8 mouse cellular contexts compared by ENCODE assay signal in genomic region chr3:95894317-95895160, GRCm38 (mm10). TPM values are rescaled to one million over a fixed set of nuclear protein-coding genes. Genes with fewer than 3 reads are reported as not detected.
A peak's percentile ranks its signal among the peaks of the same experiment; 100 is the strongest.
DNase-seq lines count a peak whose midpoint lies in the region; ATAC-seq lines count a peak whose summit lies in the region.

No protein-coding gene starts in this region.

- no peaks in the 10 kb centered on the region for H3K36me3 ChIP-seq in embryonic facial prominence, embryonic 11.5 days (replicated peaks; ENCODE audit: control insufficient read depth, insufficient read depth, low read depth, low read length)
- H3K36me3 ChIP-seq in heart, embryonic 12.5 days: peaks cover 19% of the 10 kb centered on the region; the same call in 1 of the 2 replicates
- peaks cover 18% of the 10 kb centered on the region for H3K36me3 ChIP-seq in kidney, embryonic 15.5 days
- H3K36me3 ChIP-seq in lung, embryonic 15.5 days: peaks cover 7% of the 10 kb centered on the region

- no peaks in the 10 kb centered on the region for H3K9me3 ChIP-seq in embryonic facial prominence, embryonic 11.5 days (replicated peaks; ENCODE audit: control insufficient read depth, low read length)
- no peaks in the 10 kb centered on the region for H3K9me3 ChIP-seq in heart, embryonic 12.5 days (replicated peaks)
- no peaks in the 10 kb centered on the region for H3K9me3 ChIP-seq in kidney, embryonic 15.5 days (replicated peaks)
- no peaks in the 10 kb centered on the region for H3K9me3 ChIP-seq in lung, embryonic 15.5 days

- H3K9ac ChIP-seq in embryonic facial prominence, embryonic 11.5 days (replicated peaks; ENCODE audit: low read length): peak overlapping the region; percentile 71
- peak overlapping the region; percentile 83 for H3K9ac ChIP-seq in heart, embryonic 12.5 days
- peak overlapping the region; percentile 69 for H3K9ac ChIP-seq in kidney, embryonic 15.5 days
- H3K9ac ChIP-seq in lung, embryonic 15.5 days: peak overlapping the region; percentile 70

- H3K4me1 ChIP-seq in embryonic facial prominence, embryonic 11.5 days (ENCODE audit: control insufficient read depth, insufficient read depth, low read length): peaks cover 2% of the 10 kb centered on the region
- H3K4me1 ChIP-seq in heart, embryonic 12.5 days (replicated peaks): peaks cover 36% of the 10 kb centered on the region
- H3K4me1 ChIP-seq in kidney, embryonic 15.5 days: peaks cover 48% of the 10 kb centered on the region
- peaks cover 28% of the 10 kb centered on the region for H3K4me1 ChIP-seq in lung, embryonic 15.5 days

- WGBS in embryonic facial prominence, embryonic 11.5 days: 11% methylated on average over 16 of the region's 16 CpGs
- 8% methylated on average over 16 of the region's 16 CpGs for WGBS in heart, embryonic 12.5 days
- WGBS in kidney, embryonic 15.5 days: 4% methylated on average over 16 of the region's 16 CpGs
- WGBS in lung, embryonic 15.5 days: 5% methylated on average over 16 of the region's 16 CpGs

- H3K27ac ChIP-seq in embryonic facial prominence, embryonic 11.5 days (replicated peaks; ENCODE audit: low read depth, low read length): no peak overlapping the region
- peak overlapping the region; percentile 88 for H3K27ac ChIP-seq in heart, embryonic 12.5 days (ENCODE audit: poor library complexity, severe bottlenecking)
- H3K27ac ChIP-seq in kidney, embryonic 15.5 days: peak overlapping the region; percentile 93
- H3K27ac ChIP-seq in lung, embryonic 15.5 days: peak overlapping the region; percentile 93

- no peak for ATAC-seq in cerebellum, adult (ENCODE audit: insufficient number of reproducible peaks, low FRiP score, low TSS enrichment)
- no peak for ATAC-seq in embryonic facial prominence, embryonic 11.5 days (replicated peaks; ENCODE audit: insufficient number of reproducible peaks, low FRiP score, low TSS enrichment, low read depth)
- ATAC-seq in heart, embryonic 12.5 days (ENCODE audit: insufficient number of reproducible peaks, low FRiP score): 0 out of 2 replicates have a peak, but pooled peaks have one; percentile 3
- peak; percentile 23; the same call in 1 of the 2 replicates for ATAC-seq in kidney, embryonic 15.5 days (replicated peaks; ENCODE audit: low FRiP score)
- no peak for ATAC-seq in lung, embryonic 15.5 days (ENCODE audit: borderline replicate concordance, extremely low read depth, low FRiP score, low TSS enrichment)

- peak; percentile 50 for DNase-seq in cerebellum, adult 11 months
- DNase-seq in adrenal gland, adult (ENCODE audit: inconsistent age in 2 of 2, low spot score in 1 of 2): peak; percentile 82 to 93
- no peak for DNase-seq in embryonic facial prominence, embryonic 11.5 days (ENCODE audit: low spot score)
- DNase-seq in right cerebral cortex, postnatal 25 days: peak; percentile 54

- peak overlapping the region; percentile 77 for H3K4me2 ChIP-seq in embryonic facial prominence, embryonic 11.5 days (ENCODE audit: low read depth, low read length)
- H3K4me2 ChIP-seq in heart, embryonic 12.5 days: peak overlapping the region; percentile 83
- H3K4me2 ChIP-seq in kidney, embryonic 15.5 days: peak overlapping the region; percentile 72
- peak overlapping the region; percentile 55 for H3K4me2 ChIP-seq in lung, embryonic 15.5 days

- no peaks in the 10 kb centered on the region for H3K27me3 ChIP-seq in embryonic facial prominence, embryonic 11.5 days (ENCODE audit: control insufficient read depth, insufficient read depth, low read length)
- no peaks in the 10 kb centered on the region for H3K27me3 ChIP-seq in heart, embryonic 12.5 days (replicated peaks)
- H3K27me3 ChIP-seq in kidney, embryonic 15.5 days: no peaks in the 10 kb centered on the region
- H3K27me3 ChIP-seq in lung, embryonic 15.5 days: no peaks in the 10 kb centered on the region

- peak overlapping the region; percentile 68 for H3K4me3 ChIP-seq in embryonic facial prominence, embryonic 11.5 days (ENCODE audit: low read depth, low read length)
- H3K4me3 ChIP-seq in heart, embryonic 12.5 days: peak overlapping the region; percentile 77
- peak overlapping the region; percentile 73 for H3K4me3 ChIP-seq in kidney, embryonic 15.5 days (replicated peaks)
- H3K4me3 ChIP-seq in lung, embryonic 15.5 days: peak overlapping the region; percentile 71

RNA-seq across cellular contexts. Expression of gene Aph1a, which starts 0.8 kb away (rescaled TPM):
- 31.8 and 33.3 TPM in 2 replicates for polyA plus RNA-seq in embryonic facial prominence, embryonic 11.5 days (2014; fragmentation: Nextera tagmentation; extraction: Ambion mirVana)
- polyA plus RNA-seq in heart, embryonic 12.5 days (2016; fragmentation: Nextera tagmentation; extraction: Ambion mirVana): 31.8 and 33.8 TPM in 2 replicates
- 37.4 and 40.8 TPM in 2 replicates for polyA plus RNA-seq in kidney, embryonic 15.5 days (2015; fragmentation: Nextera tagmentation; extraction: Ambion mirVana)
- 37.9 and 47.4 TPM in 2 replicates for polyA plus RNA-seq in lung, embryonic 15.5 days (2015; fragmentation: Nextera tagmentation; extraction: Ambion mirVana)

RNA-seq across cellular contexts. Expression of gene BC028528, which starts 2.7 kb away (rescaled TPM):
- 7.8 and 10.2 TPM in 2 replicates for polyA plus RNA-seq in embryonic facial prominence, embryonic 11.5 days (2014; fragmentation: Nextera tagmentation; extraction: Ambion mirVana)
- 26.1 and 26.3 TPM in 2 replicates for polyA plus RNA-seq in heart, embryonic 12.5 days (2016; fragmentation: Nextera tagmentation; extraction: Ambion mirVana)
- 38.0 and 42.3 TPM in 2 replicates for polyA plus RNA-seq in kidney, embryonic 15.5 days (2015; fragmentation: Nextera tagmentation; extraction: Ambion mirVana)
- polyA plus RNA-seq in lung, embryonic 15.5 days (2015; fragmentation: Nextera tagmentation; extraction: Ambion mirVana): 69.8 and 76.9 TPM in 2 replicates

RNA-seq across cellular contexts. Expression of gene Car14, which starts 10.0 kb away (rescaled TPM):
- 67.8 and 80.0 TPM in 2 replicates for polyA plus RNA-seq in embryonic facial prominence, embryonic 11.5 days (2014; fragmentation: Nextera tagmentation; extraction: Ambion mirVana)
- polyA plus RNA-seq in heart, embryonic 12.5 days (2016; fragmentation: Nextera tagmentation; extraction: Ambion mirVana): 24.7 and 26.3 TPM in 2 replicates
- 17.3 and 22.5 TPM in 2 replicates for polyA plus RNA-seq in kidney, embryonic 15.5 days (2015; fragmentation: Nextera tagmentation; extraction: Ambion mirVana)
- 11.6 and 11.9 TPM in 2 replicates for polyA plus RNA-seq in lung, embryonic 15.5 days (2015; fragmentation: Nextera tagmentation; extraction: Ambion mirVana)

RNA-seq across cellular contexts. Expression of gene Ciart, which starts 12.5 kb away (rescaled TPM):
- polyA plus RNA-seq in embryonic facial prominence, embryonic 11.5 days (2014; fragmentation: Nextera tagmentation; extraction: Ambion mirVana): 6.3 and 7.7 TPM in 2 replicates
- 5.5 and 6.8 TPM in 2 replicates for polyA plus RNA-seq in heart, embryonic 12.5 days (2016; fragmentation: Nextera tagmentation; extraction: Ambion mirVana)
- polyA plus RNA-seq in kidney, embryonic 15.5 days (2015; fragmentation: Nextera tagmentation; extraction: Ambion mirVana): 5.9 and 6.6 TPM in 2 replicates
- polyA plus RNA-seq in lung, embryonic 15.5 days (2015; fragmentation: Nextera tagmentation; extraction: Ambion mirVana): 4.9 and 5.2 TPM in 2 replicates

RNA-seq across cellular contexts. Expression of gene Mrps21, which starts 23.2 kb away (rescaled TPM):
- polyA plus RNA-seq in embryonic facial prominence, embryonic 11.5 days (2014; fragmentation: Nextera tagmentation; extraction: Ambion mirVana): 331 and 337 TPM in 2 replicates
- 405 and 408 TPM in 2 replicates for polyA plus RNA-seq in heart, embryonic 12.5 days (2016; fragmentation: Nextera tagmentation; extraction: Ambion mirVana)
- polyA plus RNA-seq in kidney, embryonic 15.5 days (2015; fragmentation: Nextera tagmentation; extraction: Ambion mirVana): 404 and 412 TPM in 2 replicates
- polyA plus RNA-seq in lung, embryonic 15.5 days (2015; fragmentation: Nextera tagmentation; extraction: Ambion mirVana): 305 and 336 TPM in 2 replicates

Comparison
In these comparisons a context has a peak if more than half of its experiments do, and no peak if none do; other contexts are left out.
1. ATAC-seq: peak in heart, embryonic 12.5 days (single experiment) and kidney, embryonic 15.5 days (single experiment); none in cerebellum, adult (single experiment), embryonic facial prominence, embryonic 11.5 days (single experiment) and lung, embryonic 15.5 days (single experiment).
2. Peak in every context shown above with its lines, with median percentiles within 50 percentile points of each other: H3K4me2 ChIP-seq, H3K4me3 ChIP-seq and H3K9ac ChIP-seq.